Mouse (Mus musculus) testis, adult 2 months (tissue): ENCODE measurements around the gene Ptges3. TPM values are rescaled to one million over a fixed set of nuclear protein-coding genes. Genes with fewer than 3 reads are reported as not detected.

Source experiments
- H3K27ac ChIP-seq: fragments of 200-500 bp; 2 replicates; pipeline ENCODE4 v1.5.1; 2012; ENCODE audit warnings: low read depth, low read length; ENCODE audit not compliant: control insufficient read depth, insufficient read depth
- H3K27me3 ChIP-seq: fragments of 200-500 bp; 2 replicates; pipeline ENCODE4 v1.6.1; 2012; ENCODE audit warnings: mild to moderate bottlenecking, low read length, moderate library complexity; ENCODE audit not compliant: control insufficient read depth, insufficient read depth
- H3K36me3 ChIP-seq: fragments of 200-500 bp; 2 replicates; pipeline ENCODE4 v1.6.1; 2012; ENCODE audit warnings: mild to moderate bottlenecking, low read length; ENCODE audit not compliant: control insufficient read depth, insufficient read depth
- H3K4me1 ChIP-seq: fragments of 200-500 bp; 2 replicates; pipeline ENCODE4 v1.6.1; 2012; ENCODE audit warnings: low read length; ENCODE audit not compliant: control insufficient read depth, insufficient read depth
- H3K4me3 ChIP-seq: fragments of 200-500 bp; 2 replicates; pipeline ENCODE4 v1.5.1; 2012; ENCODE audit warnings: low read depth, mild to moderate bottlenecking, low read length, moderate library complexity, mixed read lengths; ENCODE audit not compliant: control insufficient read depth
- CTCF ChIP-seq: fragments of 200-500 bp; IDR thresholded peaks from 2 replicates; pipeline ENCODE4 v1.5.1; 2012; ENCODE audit warnings: low read depth, mild to moderate bottlenecking, inconsistent platforms, low read length, moderate library complexity; ENCODE audit not compliant: control insufficient read depth, insufficient read depth, insufficient replicate concordance
- POLR2A ChIP-seq: fragments of 200-500 bp; IDR thresholded peaks from 2 replicates; pipeline ENCODE4 v1.6.1; 2012; ENCODE audit warnings: low read depth, mild to moderate bottlenecking, inconsistent platforms, low read length, moderate library complexity; ENCODE audit not compliant: control insufficient read depth
- polyA plus RNA-seq: library from polyadenylated mRNA; depleted of rRNA; stranded (reverse); fragments of >200 nt; gene quantifications from 2 replicates; pipeline ENCODE4 v1.2.3, GENCODE M21; 2012; rRNA removed

Gene Ptges3
- 41.6 and 42.7 TPM in 2 replicates for polyA plus RNA-seq

DNA sequence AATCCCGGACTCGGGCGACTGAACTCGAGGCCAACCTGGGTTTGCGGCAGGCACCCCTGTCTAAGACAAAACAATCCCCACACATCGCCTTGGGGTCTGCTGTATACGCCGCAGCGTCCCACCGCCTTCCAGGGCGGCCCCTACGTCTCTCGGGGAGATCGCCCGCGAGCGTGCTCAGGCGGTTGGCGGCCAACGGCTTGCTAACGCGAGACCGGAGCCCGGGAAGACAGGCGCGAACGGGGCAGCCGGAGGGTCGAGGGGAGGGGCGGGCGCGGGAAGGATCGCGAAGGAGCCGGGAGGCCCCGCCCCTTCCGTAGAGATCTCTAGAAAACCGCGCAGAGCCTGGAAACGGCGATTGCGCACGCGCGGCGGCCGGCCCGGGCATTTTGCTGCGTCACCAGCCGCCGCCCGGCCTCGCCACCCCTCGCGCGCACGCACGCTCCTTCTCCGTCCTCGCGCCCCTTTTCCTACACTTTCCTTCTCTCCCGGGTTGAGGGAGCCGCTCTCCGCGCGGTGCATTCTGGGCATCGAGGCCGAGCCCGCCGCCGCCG lies at the start of gene Ptges3:
Gene Ptges3 (plus strand): TSS at position 354 of the 551 bp plus-strand sequence.
- Histone ChIP-seq H3K36me3 (peaks cover 4% of the 10 kb centered on the region), H3K4me3 (peak within 1 kb of the TSS; percentile 100), H3K27me3 (no peaks in the 10 kb centered on the region), H3K4me1 (peaks cover 3% of the 10 kb centered on the region), H3K27ac (peak within 1 kb of the TSS; percentile 99)
- peak; percentile 91 for TF ChIP-seq POLR2A
- TF ChIP-seq CTCF, result no peak

DNA sequence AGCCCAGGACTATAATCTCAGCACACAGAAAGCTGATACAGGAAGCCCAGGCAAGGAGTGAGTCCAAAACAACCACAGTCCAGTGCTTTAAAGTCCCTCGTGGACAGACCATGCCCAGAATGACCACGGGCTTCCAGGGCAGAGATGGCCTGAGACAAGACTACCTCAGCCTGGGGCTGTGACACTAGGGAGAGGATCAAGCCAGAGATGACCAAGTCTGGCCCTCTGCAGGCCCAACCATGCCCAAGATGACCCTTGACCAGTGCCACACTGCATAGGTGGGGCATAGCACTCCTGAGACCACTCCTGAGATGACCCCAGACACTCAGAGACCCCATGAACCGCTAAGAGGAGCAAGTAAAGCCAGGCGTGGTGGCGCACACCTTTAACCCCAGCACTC lies 49.0 kb upstream of the Ptges3 start:
- Histone ChIP-seq H3K4me3 (no peak overlapping the region), H3K27me3 (no peaks in the 10 kb centered on the region), H3K27ac (no peak overlapping the region), H3K36me3 (no peaks in the 10 kb centered on the region), H3K4me1 (no peaks in the 10 kb centered on the region)
- TF ChIP-seq POLR2A, result no peak
- TF ChIP-seq CTCF, result no peak

DNA sequence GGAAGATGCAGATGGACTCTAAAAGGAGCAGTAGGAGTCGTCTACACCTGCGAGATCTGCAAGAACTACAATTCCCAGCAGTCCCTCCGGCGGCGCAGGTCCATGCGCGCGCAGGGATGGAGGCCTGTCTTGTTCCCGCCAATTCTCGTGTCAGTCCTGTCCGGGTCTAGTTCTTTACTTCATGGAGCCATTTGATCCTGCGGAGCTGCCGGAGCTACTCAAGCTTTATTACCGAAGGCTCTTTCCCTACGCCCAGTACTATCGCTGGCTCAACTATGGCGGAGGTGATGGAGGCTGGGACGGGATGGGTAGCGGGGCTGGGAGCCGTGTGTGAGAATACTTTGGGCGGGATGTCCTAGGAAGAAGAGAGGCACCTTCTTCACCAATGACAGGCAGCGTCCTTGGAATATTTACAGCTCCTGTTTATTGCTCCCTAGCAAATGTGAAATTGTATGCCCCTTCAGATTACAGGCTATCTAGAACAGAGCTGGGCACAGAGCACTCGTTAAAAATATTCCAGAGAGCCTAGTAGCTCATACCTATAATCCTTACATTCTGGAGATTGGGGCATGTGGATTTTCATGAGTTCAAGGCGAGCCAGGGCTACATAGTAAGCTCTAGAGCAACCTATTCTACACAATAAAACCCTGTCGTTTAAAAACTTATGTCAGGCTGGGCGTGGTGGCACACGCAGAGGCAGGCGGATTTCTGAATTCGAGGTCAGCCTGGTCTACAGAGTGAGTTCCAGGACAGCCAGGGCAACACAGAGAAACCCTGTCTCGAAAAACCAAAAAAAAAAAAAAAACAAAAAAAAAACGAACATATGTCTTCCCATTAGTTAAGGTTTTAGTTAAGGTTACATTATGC lies 43.5 kb upstream of the Ptges3 start, which contains the start of gene Prim1:
Gene Prim1 (plus strand): TSS at position 101 of the 867 bp plus-strand sequence.
- Histone ChIP-seq H3K4me3 (peak within 1 kb of the TSS; percentile 81), H3K27ac (no peak within 1 kb of the TSS), H3K27me3 (no peaks in the 10 kb centered on the region), H3K36me3 (no peaks in the 10 kb centered on the region), H3K4me1 (peaks cover 2% of the 10 kb centered on the region; the same call in 1 of the 2 replicates)
- no peak for TF ChIP-seq POLR2A
- no peak for TF ChIP-seq CTCF

DNA sequence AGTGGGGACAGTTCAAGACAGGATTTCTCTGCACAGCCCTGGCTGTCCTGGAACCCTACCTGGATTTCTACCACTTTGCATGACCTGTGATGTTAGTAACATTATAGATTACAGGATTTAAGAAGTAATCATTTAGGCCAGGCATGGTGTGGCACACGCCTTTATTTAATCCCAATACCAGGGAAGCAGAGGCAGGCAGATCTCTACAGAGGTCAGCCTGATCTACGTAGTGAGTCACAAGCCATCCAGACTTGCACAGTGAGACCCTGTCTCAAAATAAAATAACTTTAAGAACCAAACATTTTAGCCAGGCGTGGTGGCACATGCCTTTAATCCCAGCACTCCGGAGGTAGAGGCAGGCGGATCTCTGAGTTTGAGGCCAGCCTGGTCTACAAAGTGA lies 36.6 kb upstream of the Ptges3 start:
- Histone ChIP-seq H3K36me3 (no peaks in the 10 kb centered on the region), H3K4me1 (no peaks in the 10 kb centered on the region)

DNA sequence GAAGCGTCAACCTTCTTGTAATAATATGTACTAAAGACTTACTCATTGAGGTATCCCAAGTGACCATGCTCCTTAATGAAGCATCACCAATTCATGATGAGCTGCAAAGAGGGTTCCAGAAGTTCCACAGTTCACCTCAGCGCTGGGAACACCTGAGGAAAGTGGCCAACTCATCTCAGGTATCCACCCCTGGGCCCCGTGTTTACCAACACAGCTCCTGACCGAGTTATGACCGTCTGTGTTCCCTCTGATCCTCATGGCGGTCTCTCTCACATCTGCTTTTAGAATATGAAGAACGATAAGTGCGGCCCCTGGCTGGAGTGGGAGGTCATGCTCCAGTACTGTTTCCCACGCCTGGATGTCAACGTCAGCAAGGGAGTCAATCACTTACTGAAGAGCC lies 35.3 kb upstream of the Ptges3 start:
- H3K4me3 ChIP-seq, result no peak overlapping the region
- TF ChIP-seq POLR2A (no peak), CTCF (no peak)
- H3K36me3 ChIP-seq, result no peaks in the 10 kb centered on the region
- H3K27me3 ChIP-seq, result no peaks in the 10 kb centered on the region
- H3K4me1 ChIP-seq, result no peaks in the 10 kb centered on the region
- no peak overlapping the region for H3K27ac ChIP-seq

More for the DNA sequence above, 36.6 kb upstream of the Ptges3 start:
- Histone ChIP-seq H3K4me3 (no peak overlapping the region), H3K27ac (no peak overlapping the region), H3K27me3 (no peaks in the 10 kb centered on the region)
- TF ChIP-seq CTCF, result no peak
- TF ChIP-seq POLR2A, result no peak

DNA sequence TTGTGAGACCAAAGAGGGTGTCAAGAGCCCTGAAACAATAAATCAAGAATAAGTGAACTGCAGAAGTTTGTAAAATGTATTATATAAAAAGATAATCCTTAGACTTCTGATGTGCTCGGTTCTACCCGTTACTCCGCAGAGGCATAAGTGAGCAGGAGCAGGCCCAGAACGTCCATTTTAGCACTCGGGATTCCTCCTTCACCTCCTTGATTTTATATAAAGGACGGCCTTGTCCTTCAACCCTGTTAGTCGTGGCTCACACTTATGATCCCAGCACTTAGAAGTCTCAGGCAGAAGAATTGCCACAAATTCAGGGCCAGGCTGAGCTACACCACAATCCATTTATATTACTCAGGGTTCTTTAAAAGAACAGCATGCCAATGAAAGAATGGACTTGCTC lies 28.8 kb upstream of the Ptges3 start:
- Histone ChIP-seq H3K27ac (no peak overlapping the region), H3K4me3 (no peak overlapping the region), H3K4me1 (peaks cover 4% of the 10 kb centered on the region), H3K36me3 (no peaks in the 10 kb centered on the region), H3K27me3 (no peaks in the 10 kb centered on the region)
- TF ChIP-seq POLR2A (no peak), CTCF (no peak)

DNA sequence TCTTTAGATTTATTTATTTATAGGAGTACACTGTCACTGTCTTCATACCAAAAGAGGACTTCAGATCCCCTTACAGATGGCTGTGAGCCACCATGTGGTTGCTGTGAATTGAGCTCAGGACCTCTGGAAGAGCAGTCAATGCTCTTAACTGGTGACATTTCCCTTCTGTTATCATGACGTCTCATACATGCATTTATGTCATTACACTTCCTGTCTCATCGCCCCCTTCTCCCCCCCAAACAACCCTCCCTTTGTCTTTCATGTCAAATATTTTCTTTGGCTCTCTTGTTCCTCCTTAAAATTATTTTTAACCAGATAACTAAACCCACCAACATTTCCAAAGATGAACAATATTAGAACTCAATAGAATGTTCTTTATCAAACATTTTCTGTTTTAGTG lies 27.9 kb upstream of the Ptges3 start:
- Histone ChIP-seq H3K27me3 (no peaks in the 10 kb centered on the region), H3K4me1 (peaks cover 4% of the 10 kb centered on the region), H3K27ac (no peak overlapping the region), H3K36me3 (no peaks in the 10 kb centered on the region), H3K4me3 (no peak overlapping the region)
- TF ChIP-seq CTCF (no peak), POLR2A (no peak)
